Mouse (Mus musculus) c-Kit-positive CD71-negative TER-119-negative erythroid progenitor cells, embryonic 14.5 days (primary cell): ENCODE measurements around the gene Krtap4-8.
"Not testable (repeated sequence)": the region's sequence is repeated elsewhere in the genome, so short reads cannot be mapped to it uniquely, and the experiment has no call there.

Experiments
- DNase-seq: peaks from one replicate; pipeline ENCODE4 v3.0.0-alpha.2; 2013; ENCODE audit warnings: low read depth

The Krtap4-8 gene

GRCm38 (mm10) chr11:99780604-99781003 lies at the start of gene Krtap4-8:
Krtap4-8 (minus strand) TSS chr11:99780704.
- DNase-seq = no peak

DNA sequence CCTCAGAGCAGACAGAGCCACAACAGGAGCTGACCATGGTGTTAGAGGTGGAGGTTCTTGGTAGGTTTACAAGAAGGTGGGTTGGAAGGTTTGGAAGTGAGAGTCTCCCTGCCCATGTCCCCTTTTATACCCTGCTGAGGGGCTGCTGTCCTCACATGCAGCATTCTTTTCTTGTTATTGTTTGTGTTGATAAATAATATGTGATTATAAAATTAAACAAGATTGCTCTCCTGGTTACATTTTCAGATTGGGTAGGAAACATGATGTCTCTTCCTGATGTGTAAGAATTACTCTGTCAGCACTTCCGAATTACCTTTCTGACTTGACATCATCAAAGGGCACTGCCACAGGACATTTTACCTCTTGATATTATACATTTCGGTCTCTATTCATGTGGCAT lies 35.1 kb upstream of the Krtap4-8 start, which contains the start of gene Gm11564:
Gene Gm11564, minus strand, starts transcription at position 101 of the 400 bp plus-strand sequence.
- not testable (repeated sequence) for DNase-seq

GRCm38 (mm10) chr11:99809792-99810191 lies 29.3 kb upstream of the Krtap4-8 start, which contains the start of gene Krtap4-13:
Krtap4-13 (minus strand) TSS chr11:99809892.
- DNase-seq = not testable (repeated sequence)

- DNase-seq = not testable (repeated sequence)
Measured at GRCm38 (mm10) chr11:99804346-99804745, 23.8 kb upstream of the Krtap4-8 start, which contains the start of gene Gm11554. Gm11554 (minus strand) TSS chr11:99804446.

GRCm38 (mm10) chr11:99798832-99799231 lies 18.3 kb upstream of the Krtap4-8 start, which contains the start of gene Gm11569:
Gm11569 (minus strand) TSS chr11:99798932.
- DNase-seq = not testable (repeated sequence)

- DNase-seq = no peak
Measured at GRCm38 (mm10) chr11:99793367-99793766, 12.9 kb upstream of the Krtap4-8 start, which contains the start of gene Gm11596. Gm11596 (minus strand) TSS chr11:99793467.

- DNase-seq = not testable (repeated sequence)
Measured at GRCm38 (mm10) chr11:99784900-99785299, 4.4 kb upstream of the Krtap4-8 start, which contains the start of gene Krtap4-9. Krtap4-9 (plus strand) TSS chr11:99785200.

- no peak for DNase-seq
Measured at GRCm38 (mm10) chr11:99778401-99778800, 2.1 kb downstream of the Krtap4-8 start.

DNA sequence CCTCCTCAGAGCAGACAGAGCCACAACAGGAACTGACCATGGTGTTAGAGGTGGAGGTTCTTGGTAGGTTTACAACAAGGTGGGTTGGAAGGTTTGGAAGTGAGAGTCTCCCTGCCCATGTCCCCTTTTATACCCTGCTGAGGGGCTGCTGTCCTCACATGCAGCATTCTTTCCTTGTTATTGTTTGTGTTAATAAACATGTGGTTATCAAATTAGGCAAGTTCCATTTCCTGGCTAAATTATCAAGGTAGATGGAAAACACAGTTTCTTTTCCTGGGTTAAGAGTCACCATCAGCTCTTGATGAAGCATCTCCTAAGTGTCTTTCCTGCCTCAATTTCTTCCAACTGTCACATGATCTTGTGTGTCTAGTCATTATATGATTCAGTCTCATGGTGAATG lies 7.7 kb downstream of the Krtap4-8 start, which contains the start of gene Gm11595:
Gene Gm11595, minus strand, starts transcription at position 101 of the 400 bp plus-strand sequence.
- DNase-seq = not testable (repeated sequence)

GRCm38 (mm10) chr11:99768410-99768809 lies 12.1 kb downstream of the Krtap4-8 start:
- DNase-seq = no peak

- no peak for DNase-seq
Measured at GRCm38 (mm10) chr11:99758877-99759276, 21.6 kb downstream of the Krtap4-8 start.

DNA sequence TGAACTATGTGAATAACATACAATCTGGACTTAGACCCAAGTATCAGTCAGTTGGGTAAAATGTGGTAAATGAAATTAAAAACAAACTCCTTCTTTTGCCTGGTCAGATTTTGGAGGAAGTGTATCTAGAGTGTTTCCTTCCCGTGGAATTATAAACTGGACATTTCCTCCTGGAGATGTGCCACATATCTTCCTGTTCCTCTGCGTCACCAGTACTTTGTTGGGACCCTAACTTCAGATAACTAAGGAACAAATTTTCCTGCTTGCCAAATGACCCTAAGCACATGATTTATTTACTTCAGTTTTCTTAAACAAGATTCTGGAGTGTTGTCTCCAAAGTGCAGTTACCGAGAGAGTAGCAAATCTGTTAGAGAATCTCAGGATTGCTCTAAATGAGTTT lies 36.5 kb downstream of the Krtap4-8 start:
- DNase-seq = no peak

DNA sequence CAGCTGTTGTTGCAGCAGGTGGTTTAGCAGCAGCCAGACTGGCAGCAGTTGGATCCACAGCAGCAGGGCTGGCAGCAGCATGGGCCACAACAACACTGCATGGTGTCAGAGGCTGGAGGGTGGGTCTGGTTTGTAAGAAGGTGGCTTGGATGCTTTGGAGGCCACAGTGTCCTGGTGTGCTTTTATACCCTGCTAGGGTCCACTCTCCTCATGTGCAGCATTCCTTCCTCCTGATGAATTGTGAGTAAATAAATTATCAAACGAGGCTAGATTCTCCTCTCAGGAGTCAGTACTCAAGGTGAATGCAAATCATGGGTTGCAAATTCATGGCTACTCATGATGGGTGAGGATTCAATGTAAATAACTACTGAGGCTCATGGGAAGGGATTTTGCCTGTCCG lies 46.3 kb downstream of the Krtap4-8 start, which contains the start of gene Gm14180:
Gene Gm14180, minus strand, starts transcription at position 101 of the 400 bp plus-strand sequence.
- no peak for DNase-seq
